Mouse (Mus musculus) cerebellum, postnatal 4 days (tissue): ENCODE data around the gene Egln3.

Experiments used
- DNase-seq, 2 experiments: peaks; one replicate each; pipeline ENCODE4 v3.0.0; 2022; ENCODE audit warnings: low spot score in 2 of 2, mixed read lengths in 1 of 2

Gene Egln3

GRCm38 (mm10) chr12:54162637-54163131, 41.0 kb downstream of the Egln3 start:
- no peak for DNase-seq

- DNase-seq: no peak
Observed at GRCm38 (mm10) chr12:54161468-54162202, 42.0 kb downstream of the Egln3 start.

GRCm38 (mm10) chr12:54160279-54160678, 43.4 kb downstream of the Egln3 start:
- no peak for DNase-seq

- DNase-seq: no peak
Observed at GRCm38 (mm10) chr12:54154771-54155170, 48.9 kb downstream of the Egln3 start.

- DNase-seq: no peak
Observed at GRCm38 (mm10) chr12:54146943-54147556, 56.6 kb downstream of the Egln3 start.
